In the genomic region with DNA sequence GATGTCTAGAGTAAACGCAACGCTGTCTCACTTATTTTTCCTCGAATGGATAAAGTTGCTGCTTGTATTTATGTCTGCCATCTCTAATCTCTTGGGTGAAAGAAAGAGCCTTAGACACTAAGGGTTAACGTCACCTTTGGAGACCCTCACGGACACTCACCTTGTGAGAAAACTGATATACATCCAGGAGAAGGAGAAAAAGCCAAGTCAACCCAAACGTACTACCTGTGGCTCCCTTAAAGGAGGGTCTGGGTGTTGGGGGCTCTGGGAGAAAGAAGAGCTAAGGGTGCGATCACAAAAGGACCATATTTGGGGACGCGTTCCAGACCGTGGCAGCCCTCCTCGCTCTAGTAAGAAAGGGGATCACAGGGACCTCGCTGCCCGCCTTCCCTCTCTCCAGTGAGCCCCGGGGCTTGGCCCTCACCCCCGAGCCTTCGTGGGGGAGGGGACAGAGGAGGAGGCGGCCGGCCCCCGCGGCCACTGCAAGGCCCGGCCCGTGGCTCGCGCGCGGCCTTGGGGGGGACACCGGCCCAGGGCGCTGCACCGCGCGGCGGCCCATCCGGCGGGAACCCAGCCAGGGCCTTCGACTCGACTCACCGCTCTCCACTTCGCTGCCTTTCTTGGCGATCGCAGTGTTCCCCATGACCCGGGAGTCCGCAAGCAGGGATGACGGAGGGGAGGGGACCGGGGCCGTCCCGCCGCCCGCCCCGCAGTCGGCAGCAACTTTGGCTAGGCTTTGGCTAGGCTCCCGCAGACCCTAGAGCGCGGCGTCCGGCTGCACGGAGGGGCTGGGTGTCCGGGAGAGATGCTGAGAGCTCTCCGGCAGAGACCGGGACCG, we compare ENCODE assay signal across 8 mouse cellular contexts. TPM values are rescaled to one million over a fixed set of nuclear protein-coding genes. Genes with fewer than 3 reads are reported as not detected.
DNase-seq lines count a peak whose midpoint lies in the region; ATAC-seq and TF ChIP-seq lines count a peak whose summit lies in the region.

No protein-coding gene starts in this region.

- WGBS in embryonic facial prominence, embryonic 13.5 days, result under 1% methylated on average over 48 of the region's 60 CpGs
- 1% methylated on average over 40 of the region's 60 CpGs for WGBS in hindbrain, embryonic 14.5 days
- under 1% methylated on average over 51 of the region's 60 CpGs for WGBS in liver, embryonic 13.5 days (ENCODE audit: insufficient replicate concordance)
- 1% methylated on average over 54 of the region's 60 CpGs for WGBS in neural tube, embryonic 14.5 days

- H3K27me3 ChIP-seq in embryonic facial prominence, embryonic 13.5 days, result no peaks in the 10 kb centered on the region
- no peaks in the 10 kb centered on the region for H3K27me3 ChIP-seq in hindbrain, embryonic 14.5 days (ENCODE audit: control insufficient read depth, insufficient read depth, low read length)
- H3K27me3 ChIP-seq in liver, embryonic 13.5 days, result no peaks in the 10 kb centered on the region
- H3K27me3 ChIP-seq in neural tube, embryonic 14.5 days (ENCODE audit: control insufficient read depth, insufficient read depth, low read length), result no peaks in the 10 kb centered on the region; the same call in 1 of the 2 replicates

- peak overlapping the region; percentile 97 for H3K9ac ChIP-seq in embryonic facial prominence, embryonic 13.5 days
- H3K9ac ChIP-seq in hindbrain, embryonic 14.5 days, result peak overlapping the region; percentile 90
- H3K9ac ChIP-seq in liver, embryonic 13.5 days, result peak overlapping the region; percentile 87
- H3K9ac ChIP-seq in neural tube, embryonic 14.5 days (replicated peaks; ENCODE audit: low read depth, low read length), result peak overlapping the region; percentile 90

- peak overlapping the region; percentile 100 for H3K27ac ChIP-seq in layer of hippocampus, adult 2 months
- peak overlapping the region; percentile 96 for H3K27ac ChIP-seq in embryonic facial prominence, embryonic 13.5 days
- H3K27ac ChIP-seq in hindbrain, embryonic 14.5 days, result peak overlapping the region; percentile 94
- H3K27ac ChIP-seq in liver, embryonic 13.5 days, result peak overlapping the region; percentile 64
- H3K27ac ChIP-seq in neural tube, embryonic 14.5 days (ENCODE audit: low read depth, low read length), result peak overlapping the region; percentile 96

- peak in 1 of 2 experiments; percentile 15 for DNase-seq in layer of hippocampus, adult 2 months (ENCODE audit: low spot score in 2 of 2)
- DNase-seq in layer of hippocampus, postnatal 36 days, result no peak
- DNase-seq in MN1 (ENCODE audit: low spot score), result peak; percentile 49
- DNase-seq in hindbrain, embryonic 14.5 days (ENCODE audit: low spot score), result peak; percentile 48
- DNase-seq in liver, embryonic 13.5 days, result no peak
- DNase-seq in spleen, postnatal 10 days (ENCODE audit: low spot score in 2 of 2), result no peak

- no peak for TF ChIP-seq CTCF in layer of hippocampus, adult 2 months (conservative IDR thresholded peaks at IDR 0.05)

- no peaks in the 10 kb centered on the region for H3K9me3 ChIP-seq in embryonic facial prominence, embryonic 13.5 days
- H3K9me3 ChIP-seq in hindbrain, embryonic 14.5 days (ENCODE audit: control insufficient read depth, low read length), result no peaks in the 10 kb centered on the region
- no peaks in the 10 kb centered on the region for H3K9me3 ChIP-seq in liver, embryonic 13.5 days (replicated peaks)
- no peaks in the 10 kb centered on the region for H3K9me3 ChIP-seq in neural tube, embryonic 14.5 days (ENCODE audit: control insufficient read depth, low read length)

- ATAC-seq in embryonic facial prominence, embryonic 13.5 days (ENCODE audit: insufficient number of reproducible peaks, insufficient read depth, low FRiP score, low TSS enrichment, low read depth), result peak; percentile 66
- peak; percentile 70 for ATAC-seq in hindbrain, embryonic 14.5 days (ENCODE audit: low FRiP score)
- ATAC-seq in liver, embryonic 13.5 days (ENCODE audit: low read depth), result peak; percentile 72
- ATAC-seq in neural tube, embryonic 14.5 days (ENCODE audit: low read depth), result peak; percentile 77

- H3K4me1 ChIP-seq in embryonic facial prominence, embryonic 13.5 days, result peaks cover 11% of the 10 kb centered on the region
- peaks cover 19% of the 10 kb centered on the region for H3K4me1 ChIP-seq in hindbrain, embryonic 14.5 days (replicated peaks; ENCODE audit: control insufficient read depth, insufficient read depth, low read length)
- peaks cover 18% of the 10 kb centered on the region for H3K4me1 ChIP-seq in liver, embryonic 13.5 days (replicated peaks)
- H3K4me1 ChIP-seq in neural tube, embryonic 14.5 days (ENCODE audit: control insufficient read depth, insufficient read depth, low read length), result peaks cover 19% of the 10 kb centered on the region

- peak overlapping the region; percentile 91 for H3K4me3 ChIP-seq in layer of hippocampus, adult 2 months
- H3K4me3 ChIP-seq in embryonic facial prominence, embryonic 13.5 days, result peak overlapping the region; percentile 97
- H3K4me3 ChIP-seq in hindbrain, embryonic 14.5 days (replicated peaks; ENCODE audit: low read length), result peak overlapping the region; percentile 87
- H3K4me3 ChIP-seq in liver, embryonic 13.5 days (replicated peaks), result peak overlapping the region; percentile 89
- peak overlapping the region; percentile 98 for H3K4me3 ChIP-seq in neural tube, embryonic 14.5 days (ENCODE audit: low read depth, low read length)

- peak overlapping the region; percentile 71 for H3K4me2 ChIP-seq in embryonic facial prominence, embryonic 13.5 days
- peak overlapping the region; percentile 80 for H3K4me2 ChIP-seq in hindbrain, embryonic 14.5 days (replicated peaks)
- peak overlapping the region; percentile 89 for H3K4me2 ChIP-seq in liver, embryonic 13.5 days
- H3K4me2 ChIP-seq in neural tube, embryonic 14.5 days (ENCODE audit: low read depth, low read length), result peak overlapping the region; percentile 70

- H3K36me3 ChIP-seq in embryonic facial prominence, embryonic 13.5 days, result 0 out of 2 replicates have a peak, but pooled peaks cover 3% of the 10 kb centered on the region
- H3K36me3 ChIP-seq in hindbrain, embryonic 14.5 days (replicated peaks; ENCODE audit: control insufficient read depth, insufficient read depth), result peaks cover 6% of the 10 kb centered on the region
- H3K36me3 ChIP-seq in liver, embryonic 13.5 days, result no peaks in the 10 kb centered on the region
- H3K36me3 ChIP-seq in neural tube, embryonic 14.5 days (ENCODE audit: control insufficient read depth, insufficient read depth, low read length), result no peaks in the 10 kb centered on the region

RNA-seq across cellular contexts. Expression of a gene that starts 0.5 kb away (rescaled TPM):
- 100 to 1,000 TPM; 244 to 252 TPM for total RNA-seq in layer of hippocampus, adult 2 months (2021)
- total RNA-seq in layer of hippocampus, postnatal 36 days (2021), result 100 to 1,000 TPM; 252 to 256 TPM
- 69.1 and 72.4 TPM in 2 replicates for polyA plus RNA-seq in embryonic facial prominence, embryonic 13.5 days (2015; fragmentation: Nextera tagmentation; extraction: Ambion mirVana)
- 216 and 258 TPM in 2 replicates for polyA plus RNA-seq in hindbrain, embryonic 14.5 days (2014; fragmentation: Nextera tagmentation; extraction: Ambion mirVana)
- 13.8 and 16.8 TPM in 2 replicates for polyA plus RNA-seq in liver, embryonic 13.5 days (2015; fragmentation: Nextera tagmentation; extraction: Ambion mirVana)
- 228 and 234 TPM in 2 replicates for polyA plus RNA-seq in neural tube, embryonic 14.5 days (2014; fragmentation: Nextera tagmentation; extraction: Ambion mirVana)

RNA-seq across cellular contexts. Expression of a gene that starts 39.9 kb away (rescaled TPM):
- total RNA-seq in layer of hippocampus, adult 2 months (2021), result 100 to 1,000 TPM; 130 to 131 TPM
- 100 to 1,000 TPM; 134 to 145 TPM for total RNA-seq in layer of hippocampus, postnatal 36 days (2021)
- 1.6 and 2.3 TPM in 2 replicates for polyA plus RNA-seq in embryonic facial prominence, embryonic 13.5 days (2015; fragmentation: Nextera tagmentation; extraction: Ambion mirVana)
- polyA plus RNA-seq in hindbrain, embryonic 14.5 days (2014; fragmentation: Nextera tagmentation; extraction: Ambion mirVana), result 8.8 and 10.2 TPM in 2 replicates
- polyA plus RNA-seq in liver, embryonic 13.5 days (2015; fragmentation: Nextera tagmentation; extraction: Ambion mirVana), result 0.48 and 0.57 TPM in 2 replicates
- polyA plus RNA-seq in neural tube, embryonic 14.5 days (2014; fragmentation: Nextera tagmentation; extraction: Ambion mirVana), result 11.2 and 16.1 TPM in 2 replicates

Comparison
In these comparisons a context has a peak if more than half of its experiments do, and no peak if none do; other contexts are left out.
1. DNase-seq: peak in MN1 (single experiment) and hindbrain, embryonic 14.5 days (single experiment); none in layer of hippocampus, postnatal 36 days (0 of 2), liver, embryonic 13.5 days (single experiment) and spleen, postnatal 10 days (0 of 2).
2. Peak in every context shown above with its lines, with median percentiles within 50 percentile points of each other: H3K27ac ChIP-seq, H3K4me3 ChIP-seq, ATAC-seq, H3K4me2 ChIP-seq and H3K9ac ChIP-seq.